Mouse (Mus musculus): ENCODE results near the gene Ssbp2.

Gene Ssbp2

GRCm38 (mm10) chr13:91459896-91460620 is at the start of gene Ssbp2:
TSS of gene Ssbp2 (plus strand) at chr13:91460283.
- peak in 1 of 2 experiments; percentile 20 for DNase-seq (ENCODE audit: low spot score in 2 of 2)

- DNase-seq (ENCODE audit: low spot score in 2 of 2): no peak
These were observed 46.2 kb upstream of the Ssbp2 start for GRCm38 (mm10) chr13:91413752-91414503.

GRCm38 (mm10) chr13:91415896-91416295 is 44.2 kb upstream of the Ssbp2 start:
- no peak for DNase-seq (ENCODE audit: low spot score in 2 of 2)

GRCm38 (mm10) chr13:91416698-91417097 is 43.4 kb upstream of the Ssbp2 start:
- DNase-seq (ENCODE audit: low spot score in 2 of 2): no peak

- DNase-seq (ENCODE audit: low spot score in 2 of 2): peak in 1 of 2 experiments; percentile 23
These were observed 38.6 kb upstream of the Ssbp2 start for GRCm38 (mm10) chr13:91421387-91421949.

- no peak for DNase-seq (ENCODE audit: low spot score in 2 of 2)
These were observed 29.2 kb upstream of the Ssbp2 start for GRCm38 (mm10) chr13:91430867-91431266.

GRCm38 (mm10) chr13:91431392-91432355 is 28.4 kb upstream of the Ssbp2 start:
- peak in 1 of 2 experiments; percentile 21 for DNase-seq (ENCODE audit: low spot score in 2 of 2)

- peak; percentile 28 to 63 for DNase-seq (ENCODE audit: low spot score in 2 of 2)
These were observed 27.1 kb upstream of the Ssbp2 start for GRCm38 (mm10) chr13:91433021-91433420.

GRCm38 (mm10) chr13:91437931-91438330 is 22.2 kb upstream of the Ssbp2 start:
- no peak for DNase-seq (ENCODE audit: low spot score in 2 of 2)

GRCm38 (mm10) chr13:91441476-91441875 is 18.6 kb upstream of the Ssbp2 start:
- no peak for DNase-seq (ENCODE audit: low spot score in 2 of 2)

- no peak for DNase-seq (ENCODE audit: low spot score in 2 of 2)
These were observed 13.4 kb upstream of the Ssbp2 start for GRCm38 (mm10) chr13:91446728-91447127.

GRCm38 (mm10) chr13:91448936-91449335 is 11.1 kb upstream of the Ssbp2 start:
- DNase-seq (ENCODE audit: low spot score in 2 of 2): no peak

GRCm38 (mm10) chr13:91451405-91452166 is 8.5 kb upstream of the Ssbp2 start:
- no peak for DNase-seq (ENCODE audit: low spot score in 2 of 2)

- no peak for DNase-seq (ENCODE audit: low spot score in 2 of 2)
These were observed 7.8 kb upstream of the Ssbp2 start for GRCm38 (mm10) chr13:91452269-91452668.

- no peak for DNase-seq (ENCODE audit: low spot score in 2 of 2)
These were observed 6.8 kb upstream of the Ssbp2 start for GRCm38 (mm10) chr13:91453236-91453635.

GRCm38 (mm10) chr13:91456041-91456440 is 4.0 kb upstream of the Ssbp2 start:
- no peak for DNase-seq (ENCODE audit: low spot score in 2 of 2)

GRCm38 (mm10) chr13:91456735-91457134 is 3.3 kb upstream of the Ssbp2 start:
- DNase-seq (ENCODE audit: low spot score in 2 of 2): no peak

GRCm38 (mm10) chr13:91457974-91458373 is 2.1 kb upstream of the Ssbp2 start:
- DNase-seq (ENCODE audit: low spot score in 2 of 2): no peak

- DNase-seq (ENCODE audit: low spot score in 2 of 2): no peak
These were observed 594 bp upstream of the Ssbp2 start for GRCm38 (mm10) chr13:91459489-91459888.

GRCm38 (mm10) chr13:91460621-91461284 is 670 bp downstream of the Ssbp2 start:
- peak; percentile 97 to 99 for DNase-seq (ENCODE audit: low spot score in 2 of 2)

Measured in left cerebral cortex, adult 9 months (tissue).